Mouse (Mus musculus) hindbrain, embryonic 16.5 days (tissue): ENCODE results near the gene Olfr322. TPM values are rescaled to one million over a fixed set of nuclear protein-coding genes. Genes with fewer than 3 reads are reported as not detected.
"Not testable (repeated sequence)": the region's sequence is repeated elsewhere in the genome, so short reads cannot be mapped to it uniquely, and the experiment has no call there.

Source experiments
- ATAC-seq: fragments of 200-750 bp; cut with Nextera tagmentation; 2 replicates; pipeline ENCODE4 v1.8.0; 2017; ENCODE audit warnings: moderate TSS enrichment, moderate library complexity
- H3K27ac ChIP-seq: fragments of 300-500 bp; sonication (generic); 2 replicates; pipeline ENCODE4 v1.5.1; 2014; ENCODE audit warnings: low read depth, mild to moderate bottlenecking, control low read depth, low read length, moderate library complexity
- H3K27me3 ChIP-seq: fragments of 300-500 bp; sonication (generic); replicated peaks from 2 replicates; pipeline ENCODE4 v1.6.1; 2014; ENCODE audit warnings: low read length; ENCODE audit not compliant: control insufficient read depth, insufficient read depth
- H3K36me3 ChIP-seq: fragments of 300-500 bp; sonication (generic); 2 replicates; pipeline ENCODE4 v1.6.1; 2014; ENCODE audit warnings: mild to moderate bottlenecking, low read length, moderate library complexity, mixed read lengths; ENCODE audit not compliant: control insufficient read depth, insufficient read depth
- H3K4me1 ChIP-seq: fragments of 300-500 bp; sonication (generic); 2 replicates; pipeline ENCODE4 v1.6.1; 2014; ENCODE audit warnings: low read depth, low read length; ENCODE audit not compliant: control insufficient read depth, insufficient read depth
- H3K4me2 ChIP-seq: fragments of 300-500 bp; sonication (generic); 2 replicates; pipeline ENCODE4 v1.6.1; 2014; ENCODE audit warnings: mild to moderate bottlenecking, low read length, control low read depth, moderate library complexity
- H3K4me3 ChIP-seq: fragments of 300-500 bp; sonication (generic); 2 replicates; pipeline ENCODE4 v1.5.1; 2014; ENCODE audit warnings: mild to moderate bottlenecking, low read length, control low read depth, moderate library complexity
- H3K9ac ChIP-seq: fragments of 300-500 bp; sonication (generic); 2 replicates; pipeline ENCODE4 v1.6.1; 2014; ENCODE audit warnings: low read depth, mild to moderate bottlenecking, control low read depth, low read length, moderate library complexity
- H3K9me3 ChIP-seq: fragments of 300-500 bp; sonication (generic); 2 replicates; pipeline ENCODE4 v1.6.1; 2014; ENCODE audit warnings: mild to moderate bottlenecking, low read length, moderate library complexity; ENCODE audit not compliant: control insufficient read depth
- WGBS: fragments of 180-500 bp; shearing (Covaris S2); extraction: QIAGEN DNeasy Blood & Tissue Kit; methylation state at CpG from one replicate; pipeline ENCODE4 v1.1.7; 2014; 5-methylcytosine and 5-hydroxymethylcytosine counted together
- polyA plus RNA-seq: library from polyadenylated mRNA; unstranded; fragments of >200 nt; fragmentation: Nextera tagmentation; extraction: Ambion mirVana; gene quantifications from 2 replicates; pipeline ENCODE4 v1.2.1, GENCODE M21; 2015

Olfr322 gene
- polyA plus RNA-seq, 1 experiment from 2014 or later = not detected

- H3K27me3 ChIP-seq = no peaks in the 10 kb centered on the region
- no peak for ATAC-seq
- 97% methylated on average over 1 of the region's 1 CpGs for WGBS
- no peaks in the 10 kb centered on the region for H3K9me3 ChIP-seq
- no peak within 1 kb of the TSS for H3K4me2 ChIP-seq
- no peak within 1 kb of the TSS for H3K9ac ChIP-seq
- H3K4me1 ChIP-seq = no peaks in the 10 kb centered on the region
- no peak within 1 kb of the TSS for H3K4me3 ChIP-seq
- no peak within 1 kb of the TSS for H3K27ac ChIP-seq
- H3K36me3 ChIP-seq = no peaks in the 10 kb centered on the region
Observed at GRCm38 (mm10) chr11:58680799-58681198, 22.2 kb downstream of the Olfr322 start, which contains the start of gene Olfr320. TSS of gene Olfr320 (plus strand) at chr11:58681099.

- no peaks in the 10 kb centered on the region for H3K4me1 ChIP-seq
- 91% methylated on average over 3 of the region's 3 CpGs for WGBS
Observed at GRCm38 (mm10) chr11:58698862-58699261, 40.3 kb downstream of the Olfr322 start, which contains the start of gene Olfr319. TSS of gene Olfr319 (plus strand) at chr11:58699162.

GRCm38 (mm10) chr11:58709086-58709485 lies 50.5 kb downstream of the Olfr322 start:
- Histone ChIP-seq H3K27ac (no peak overlapping the region), H3K4me3 (no peak overlapping the region), H3K9me3 (no peaks in the 10 kb centered on the region), H3K36me3 (no peaks in the 10 kb centered on the region), H3K9ac (no peak overlapping the region), H3K4me1 (no peaks in the 10 kb centered on the region), H3K4me2 (no peak overlapping the region), H3K27me3 (no peaks in the 10 kb centered on the region)
- ATAC-seq = no peak
- 81% methylated on average over 11 of the region's 11 CpGs for WGBS

More at GRCm38 (mm10) chr11:58698862-58699261, 40.3 kb downstream of the Olfr322 start, which contains the start of gene Olfr319:
- Histone ChIP-seq H3K9me3 (peaks cover 3% of the 10 kb centered on the region; the same call in 1 of the 2 replicates), H3K27me3 (no peaks in the 10 kb centered on the region), H3K4me2 (no peak within 1 kb of the TSS), H3K4me3 (no peak within 1 kb of the TSS), H3K27ac (no peak within 1 kb of the TSS), H3K9ac (no peak within 1 kb of the TSS), H3K36me3 (no peaks in the 10 kb centered on the region)
- no peak for ATAC-seq

GRCm38 (mm10) chr11:58717723-58718122 lies 59.1 kb downstream of the Olfr322 start:
- not testable (repeated sequence) for H3K27ac ChIP-seq, H3K36me3 ChIP-seq, H3K9ac ChIP-seq, H3K4me2 ChIP-seq, H3K27me3 ChIP-seq, H3K4me3 ChIP-seq, H3K4me1 ChIP-seq, H3K9me3 ChIP-seq, ATAC-seq
- WGBS = 92% methylated on average over 7 of the region's 7 CpGs

Other genes with a start within 250 kb of the Olfr322 start
- gene 1810065E05Rik, start 237.7 kb upstream of the Olfr322 start, polyA plus RNA-seq = not detected in 2 replicates
- gene Gm12253, start 226.2 kb upstream of the Olfr322 start, polyA plus RNA-seq = not detected in 2 replicates
- not detected in 2 replicates for gene Lypd9, start 205.9 kb upstream of the Olfr322 start, polyA plus RNA-seq
- gene Olfr30, start 196.5 kb upstream of the Olfr322 start, polyA plus RNA-seq = not detected in 2 replicates
- not detected in 2 replicates for gene Olfr332, start 166.2 kb upstream of the Olfr322 start, polyA plus RNA-seq
- gene Olfr331, start 156.2 kb upstream of the Olfr322 start, polyA plus RNA-seq = not detected in 2 replicates
- gene Olfr330, start 123.9 kb upstream of the Olfr322 start, polyA plus RNA-seq = not detected in 2 replicates
- gene Olfr329-ps, start 112.4 kb upstream of the Olfr322 start, polyA plus RNA-seq = not detected in 2 replicates
- gene Olfr328, start 103.1 kb upstream of the Olfr322 start, polyA plus RNA-seq = 0.07 TPM in 1 of 2 replicates, not detected in the other
- 0.15 and 0.17 TPM in 2 replicates for gene Olfr224, start 88.2 kb upstream of the Olfr322 start, polyA plus RNA-seq
- gene Olfr325, start 81.1 kb upstream of the Olfr322 start, polyA plus RNA-seq = not detected in 2 replicates
- 0.08 and 0.30 TPM in 2 replicates for gene Olfr324, start 63.7 kb upstream of the Olfr322 start, polyA plus RNA-seq
- gene 2210407C18Rik, start 42.7 kb upstream of the Olfr322 start, polyA plus RNA-seq = not detected in 2 replicates
- gene Olfr323, start 28.3 kb upstream of the Olfr322 start, polyA plus RNA-seq = not detected in 2 replicates
- 0.20 and 0.25 TPM in 2 replicates for gene Trim58, start 18.3 kb upstream of the Olfr322 start, polyA plus RNA-seq
- gene Olfr320, start 22.3 kb downstream of the Olfr322 start, polyA plus RNA-seq = not detected in 2 replicates
- gene Olfr319, start 40.4 kb downstream of the Olfr322 start, polyA plus RNA-seq = not detected in 2 replicates
- not detected in 2 replicates for gene Olfr318, start 65.2 kb downstream of the Olfr322 start, polyA plus RNA-seq
- 0.26 and 0.27 TPM in 2 replicates for gene Olfr317, start 80.4 kb downstream of the Olfr322 start, polyA plus RNA-seq
- gene Olfr316, start 94.0 kb downstream of the Olfr322 start, polyA plus RNA-seq = not detected in 2 replicates
- 0.10 TPM in 1 of 2 replicates, not detected in the other for gene Olfr315, start 114.4 kb downstream of the Olfr322 start, polyA plus RNA-seq
- not detected in 2 replicates for gene Olfr314, start 124.2 kb downstream of the Olfr322 start, polyA plus RNA-seq
- 10.0 and 11.0 TPM in 2 replicates for gene Fam183b, start 143.2 kb downstream of the Olfr322 start, polyA plus RNA-seq
- gene Olfr313, start 156.2 kb downstream of the Olfr322 start, polyA plus RNA-seq = not detected in 2 replicates
- not detected in 2 replicates for gene Olfr312, start 170.5 kb downstream of the Olfr322 start, polyA plus RNA-seq
- gene Olfr311, start 180.5 kb downstream of the Olfr322 start, polyA plus RNA-seq = not detected in 2 replicates
- gene Gm12258, start 188.4 kb downstream of the Olfr322 start, polyA plus RNA-seq = 19.8 and 22.3 TPM in 2 replicates
- gene 2810021J22Rik, start 208.4 kb downstream of the Olfr322 start, polyA plus RNA-seq = 10.8 and 13.8 TPM in 2 replicates
- 6.1 and 8.1 TPM in 2 replicates for gene Zfp39, start 245.4 kb downstream of the Olfr322 start, polyA plus RNA-seq